In genomic region chr19:38027389-38027788, GRCm38 (mm10) we compare ENCODE assay signal across 14 mouse cellular contexts. TPM values are rescaled to one million over a fixed set of nuclear protein-coding genes. Genes with fewer than 3 reads are reported as not detected.
DNase-seq lines count a peak whose midpoint lies in the region; ATAC-seq and TF ChIP-seq lines count a peak whose summit lies in the region.
"Had no signal": no experiment of that assay in that cellular context is flagged by ENCODE, and none has a peak within 500 bp of the region (broad histone marks: within the 10 kb centered on the region; RNA-seq: fewer than 3 reads in every experiment).

No protein-coding gene starts in this region.

- no peak for TF ChIP-seq CTCF in gastrocnemius, adult 2 months (IDR thresholded peaks at IDR 0.05)

- H3K4me3 ChIP-seq in gastrocnemius, adult 2 months = no peak overlapping the region
- H3K4me3 ChIP-seq in kidney, embryonic 15.5 days (replicated peaks) = no peak overlapping the region
- no peak overlapping the region for H3K4me3 ChIP-seq in lung, embryonic 16.5 days (ENCODE audit: low read length)
- no peak overlapping the region for H3K4me3 ChIP-seq in stomach, embryonic 15.5 days (replicated peaks)
- H3K4me3 ChIP-seq: limb, embryonic 10.5 days; midbrain, embryonic 13.5 days had no signal

- no peaks in the 10 kb centered on the region for H3K27me3 ChIP-seq in kidney, embryonic 15.5 days
- no peaks in the 10 kb centered on the region for H3K27me3 ChIP-seq in lung, embryonic 16.5 days (ENCODE audit: control insufficient read depth, insufficient read depth, low read depth, low read length)
- no peaks in the 10 kb centered on the region for H3K27me3 ChIP-seq in stomach, embryonic 15.5 days (replicated peaks)

- peak overlapping the region; percentile 77 for H3K27ac ChIP-seq in gastrocnemius, adult 2 months
- peak overlapping the region; percentile 91 for H3K27ac ChIP-seq in kidney, embryonic 15.5 days
- H3K27ac ChIP-seq in lung, embryonic 16.5 days (ENCODE audit: low read length) = peak overlapping the region; percentile 95
- H3K27ac ChIP-seq in stomach, embryonic 15.5 days = peak overlapping the region; percentile 84
- H3K27ac ChIP-seq: limb, embryonic 10.5 days; midbrain, embryonic 13.5 days had no signal

- DNase-seq in gastrocnemius, adult 2 months = no peak
- DNase-seq in gastrocnemius, adult 8-10 months (ENCODE audit: low spot score in 2 of 2) = no peak
- no peak for DNase-seq in kidney, postnatal 25 days
- no peak for DNase-seq in lung, postnatal 25 days (ENCODE audit: low spot score)
- DNase-seq in retina, postnatal 1 day = no peak
- DNase-seq: cerebellum, adult 8-10 months; heart, postnatal 36 days; thymus, postnatal 25 days had no signal

- H3K36me3 ChIP-seq in kidney, embryonic 15.5 days = no peaks in the 10 kb centered on the region
- no peaks in the 10 kb centered on the region; the same call in 1 of the 2 replicates for H3K36me3 ChIP-seq in lung, embryonic 16.5 days (ENCODE audit: control insufficient read depth, insufficient read depth, low read length)
- no peaks in the 10 kb centered on the region for H3K36me3 ChIP-seq in stomach, embryonic 15.5 days
- H3K36me3 ChIP-seq: limb, embryonic 10.5 days; midbrain, embryonic 13.5 days had no signal

- H3K9ac ChIP-seq in kidney, embryonic 15.5 days = no peak overlapping the region
- peak overlapping the region; percentile 42; the same call in 1 of the 2 replicates for H3K9ac ChIP-seq in lung, embryonic 16.5 days (ENCODE audit: low read length)
- no peak overlapping the region for H3K9ac ChIP-seq in stomach, embryonic 15.5 days
- H3K9ac ChIP-seq: midbrain, embryonic 13.5 days had no signal

- WGBS in kidney, embryonic 15.5 days = 71% methylated on average over 6 of the region's 6 CpGs
- WGBS in lung, embryonic 16.5 days = 54% methylated on average over 6 of the region's 6 CpGs
- WGBS in stomach, embryonic 15.5 days = 73% methylated on average over 6 of the region's 6 CpGs

- ATAC-seq in kidney, embryonic 15.5 days (replicated peaks; ENCODE audit: low FRiP score) = no peak
- ATAC-seq in lung, embryonic 16.5 days (ENCODE audit: low read depth) = no peak
- no peak for ATAC-seq in stomach, embryonic 15.5 days (ENCODE audit: insufficient read depth, low FRiP score, low read depth)
- ATAC-seq: midbrain, embryonic 13.5 days had no signal

- no peaks in the 10 kb centered on the region for H3K9me3 ChIP-seq in kidney, embryonic 15.5 days (replicated peaks)
- no peaks in the 10 kb centered on the region for H3K9me3 ChIP-seq in lung, embryonic 16.5 days (ENCODE audit: control insufficient read depth, low read length)
- H3K9me3 ChIP-seq in stomach, embryonic 15.5 days = no peaks in the 10 kb centered on the region
- H3K9me3 ChIP-seq: limb, embryonic 10.5 days; midbrain, embryonic 13.5 days had no signal

- peaks cover 77% of the 10 kb centered on the region for H3K4me1 ChIP-seq in kidney, embryonic 15.5 days
- H3K4me1 ChIP-seq in lung, embryonic 16.5 days (replicated peaks; ENCODE audit: control insufficient read depth, insufficient read depth, low read length) = peaks cover 66% of the 10 kb centered on the region
- H3K4me1 ChIP-seq in stomach, embryonic 15.5 days = peaks cover 58% of the 10 kb centered on the region
- H3K4me1 ChIP-seq: midbrain, embryonic 13.5 days had no signal

- no peak overlapping the region for H3K4me2 ChIP-seq in kidney, embryonic 15.5 days
- H3K4me2 ChIP-seq in lung, embryonic 16.5 days (ENCODE audit: low read depth, low read length) = peak overlapping the region; percentile 4; the same call in 1 of the 2 replicates
- no peak overlapping the region for H3K4me2 ChIP-seq in stomach, embryonic 15.5 days
- H3K4me2 ChIP-seq: midbrain, embryonic 13.5 days had no signal

- intact Hi-C loops in gastrocnemius, adult 2 months (cut with DNase I) = no loop called here

RNA-seq across cellular contexts. Expression of gene Myof, which starts 16.0 kb away (rescaled TPM):
- total RNA-seq in gastrocnemius, adult 2 months (2021) = 1 to 10 TPM; 4.7 to 6.4 TPM
- total RNA-seq in gastrocnemius, adult 8-10 months (2022) = 1 to 10 TPM; 4.0 to 5.8 (median 5.0) TPM
- 13.6 and 16.5 TPM in 2 replicates for polyA plus RNA-seq in kidney, embryonic 15.5 days (2015; fragmentation: Nextera tagmentation; extraction: Ambion mirVana)
- polyA plus RNA-seq in lung, embryonic 16.5 days (2015; fragmentation: Nextera tagmentation; extraction: Ambion mirVana) = 32.3 and 35.2 TPM in 2 replicates
- 14.1 and 15.9 TPM in 2 replicates for polyA plus RNA-seq in stomach, embryonic 15.5 days (2015; fragmentation: Nextera tagmentation; extraction: Ambion mirVana)

RNA-seq across cellular contexts. Expression of gene Cep55, which starts 27.4 kb away (rescaled TPM):
- total RNA-seq in gastrocnemius, adult 2 months (2021) = not detected
- not detected for total RNA-seq in gastrocnemius, adult 8-10 months (2022)
- polyA plus RNA-seq in kidney, embryonic 15.5 days (2015; fragmentation: Nextera tagmentation; extraction: Ambion mirVana) = 29.6 and 30.0 TPM in 2 replicates
- 44.5 and 46.8 TPM in 2 replicates for polyA plus RNA-seq in lung, embryonic 16.5 days (2015; fragmentation: Nextera tagmentation; extraction: Ambion mirVana)
- polyA plus RNA-seq in stomach, embryonic 15.5 days (2015; fragmentation: Nextera tagmentation; extraction: Ambion mirVana) = 25.9 and 26.7 TPM in 2 replicates
- total RNA-seq: left cerebral cortex, adult 18-20 months had no signal
